Mouse (Mus musculus) Patski (cell line): ENCODE measurements around the gene S1pr4. TPM values are rescaled to one million over a fixed set of nuclear protein-coding genes. Genes with fewer than 3 reads are reported as not detected.

Experiments
- ATAC-seq: fragments of 100-300 bp; one replicate; pipeline ENCODE4 v1.8.0; 2021
- CTCF ChIA-PET: fragments of 350-600 bp; sonication (Branson Sonifier 250); formaldehyde crosslinking; loops from one replicate; lab custom pipeline; 2022; ENCODE audit warnings: inconsistent platforms; lab: Charles Lee
- POLR2A ChIA-PET: fragments of 350-600 bp; sonication (Branson Sonifier 250); formaldehyde crosslinking; loops from one replicate; lab custom pipeline; 2022; ENCODE audit warnings: antibody characterized with exemption, inconsistent platforms; lab: Charles Lee
- DNase-seq: peaks from one replicate; pipeline ENCODE4 v3.0.0-alpha.2; 2011; ENCODE audit warnings: low read depth, low spot score
- H3K27me3 ChIP-seq: fragments of 371-371 bp; one replicate; pipeline ENCODE4 v1.5.1; 2021
- CTCF ChIP-seq: fragments of 100-300 bp; IDR thresholded peaks from one replicate; pipeline ENCODE4 v1.5.1; 2021
- in situ Hi-C: fragments of 300-500 bp; cut with MboI; formaldehyde crosslinking; loops from 3 replicates; pipeline ENCODE4 v1.11.1; 2018; ENCODE audit warnings: low pct_unique_long_range_greater_than_20kb, mixed read lengths
- polyA plus RNA-seq: library from polyadenylated mRNA; unstranded; gene quantifications from one replicate; pipeline ENCODE4 v1.2.3, GENCODE M21; 2021

S1pr4 gene
- polyA plus RNA-seq, 1 experiment from 2014 or later = 0.03 TPM

GRCm38 (mm10) chr10:81450140-81450539 is 49.8 kb downstream of the S1pr4 start:
- TF ChIP-seq CTCF = no peak
- in situ Hi-C loops = loop anchor here (5.0 kb wide), 1 partner anchor 163 kb away; no protein-coding TSS in a partner anchor
- H3K27me3 ChIP-seq = peaks cover 6% of the 10 kb centered on the region
- ChIA-PET CTCF (interaction anchor here (1.1 to 4.0 kb wide), 12 partner anchors 12 to 69 kb away, joined by 3 to 24 read pairs (median 4); partner anchors contain the start of genes Celf5, Dohh, Gm48551 and Gm48552), POLR2A (interaction anchor here (1.0 to 1.2 kb wide), 2 partner anchors 60 to 95 kb away, joined by 3 read pairs; partner anchors contain the start of gene Gna11)
- no peak for DNase-seq
- ATAC-seq = peak; percentile 64

Other genes with a start within 250 kb of the S1pr4 start
- 1.5 TPM for gene Matk, start 247.2 kb downstream of the S1pr4 start, polyA plus RNA-seq
- 98.3 TPM for gene Mrpl54, start 233.2 kb downstream of the S1pr4 start, polyA plus RNA-seq
- 71.4 TPM for gene Apba3, start 233.2 kb downstream of the S1pr4 start, polyA plus RNA-seq
- 6.5 TPM for gene Tjp3, start 208.6 kb downstream of the S1pr4 start, polyA plus RNA-seq
- gene Pip5k1c, start 207.2 kb downstream of the S1pr4 start, polyA plus RNA-seq = 51.5 TPM
- 34.5 TPM for gene Cactin, start 179.0 kb downstream of the S1pr4 start, polyA plus RNA-seq
- not detected for gene Tbxa2r, start 171.4 kb downstream of the S1pr4 start, polyA plus RNA-seq
- 0.46 TPM for gene Gipc3, start 156.9 kb downstream of the S1pr4 start, polyA plus RNA-seq
- 118 TPM for gene Hmg20b, start 149.7 kb downstream of the S1pr4 start, polyA plus RNA-seq
- gene Mfsd12, start 142.6 kb downstream of the S1pr4 start, polyA plus RNA-seq = 23.9 TPM
- gene 4930404N11Rik, start 134.3 kb downstream of the S1pr4 start, polyA plus RNA-seq = 2.7 TPM
- 62.1 TPM for gene Fzr1, start 121.6 kb downstream of the S1pr4 start, polyA plus RNA-seq
- 83.4 TPM for gene Dohh, start 115.7 kb downstream of the S1pr4 start, polyA plus RNA-seq
- gene Gm48551, start 115.7 kb downstream of the S1pr4 start, polyA plus RNA-seq = 2.4 TPM
- gene Gm48552, start 111.1 kb downstream of the S1pr4 start, polyA plus RNA-seq = 0.76 TPM
- gene Smim24, start 107.1 kb downstream of the S1pr4 start, polyA plus RNA-seq = 0.18 TPM
- 41.8 TPM for gene Nfic, start 44.5 kb downstream of the S1pr4 start, polyA plus RNA-seq
- gene Celf5, start 17.4 kb downstream of the S1pr4 start, polyA plus RNA-seq = 0.99 TPM
- gene Ncln, start 3.7 kb downstream of the S1pr4 start, polyA plus RNA-seq = 104 TPM
- gene Gna15, start 24.1 kb upstream of the S1pr4 start, polyA plus RNA-seq = not detected
- 76.2 TPM for gene Gna11, start 45.1 kb upstream of the S1pr4 start, polyA plus RNA-seq
- 1,239 TPM for gene Aes, start 59.4 kb upstream of the S1pr4 start, polyA plus RNA-seq
- gene Tle2, start 74.4 kb upstream of the S1pr4 start, polyA plus RNA-seq = 46.4 TPM
- 7.5 TPM for gene Tle6, start 100.9 kb upstream of the S1pr4 start, polyA plus RNA-seq
- 1.1 TPM for gene BC025920, start 106.1 kb upstream of the S1pr4 start, polyA plus RNA-seq
- gene Sirt6, start 127.7 kb upstream of the S1pr4 start, polyA plus RNA-seq = 21.7 TPM
- gene Ankrd24, start 128.4 kb upstream of the S1pr4 start, polyA plus RNA-seq = 21.5 TPM
- gene Gm10778, start 148.9 kb upstream of the S1pr4 start, polyA plus RNA-seq = 2.5 TPM
- gene Zfp433, start 204.7 kb upstream of the S1pr4 start, polyA plus RNA-seq = 4.6 TPM